Mouse (Mus musculus): Measurements from ENCODE around the gene Gm4869. TPM values are rescaled to one million over a fixed set of nuclear protein-coding genes. Genes with fewer than 3 reads are reported as not detected.

Gm4869 gene
- total RNA-seq, 2 experiments from 2014 or later: not detected

- no peak for DNase-seq
Observed at GRCm38 (mm10) chr5:140538111-140538683, 92.8 kb downstream of the Gm4869 start.

- DNase-seq: peak; percentile 69 to 76
Observed at GRCm38 (mm10) chr5:140540106-140540505, 94.7 kb downstream of the Gm4869 start.

DNA sequence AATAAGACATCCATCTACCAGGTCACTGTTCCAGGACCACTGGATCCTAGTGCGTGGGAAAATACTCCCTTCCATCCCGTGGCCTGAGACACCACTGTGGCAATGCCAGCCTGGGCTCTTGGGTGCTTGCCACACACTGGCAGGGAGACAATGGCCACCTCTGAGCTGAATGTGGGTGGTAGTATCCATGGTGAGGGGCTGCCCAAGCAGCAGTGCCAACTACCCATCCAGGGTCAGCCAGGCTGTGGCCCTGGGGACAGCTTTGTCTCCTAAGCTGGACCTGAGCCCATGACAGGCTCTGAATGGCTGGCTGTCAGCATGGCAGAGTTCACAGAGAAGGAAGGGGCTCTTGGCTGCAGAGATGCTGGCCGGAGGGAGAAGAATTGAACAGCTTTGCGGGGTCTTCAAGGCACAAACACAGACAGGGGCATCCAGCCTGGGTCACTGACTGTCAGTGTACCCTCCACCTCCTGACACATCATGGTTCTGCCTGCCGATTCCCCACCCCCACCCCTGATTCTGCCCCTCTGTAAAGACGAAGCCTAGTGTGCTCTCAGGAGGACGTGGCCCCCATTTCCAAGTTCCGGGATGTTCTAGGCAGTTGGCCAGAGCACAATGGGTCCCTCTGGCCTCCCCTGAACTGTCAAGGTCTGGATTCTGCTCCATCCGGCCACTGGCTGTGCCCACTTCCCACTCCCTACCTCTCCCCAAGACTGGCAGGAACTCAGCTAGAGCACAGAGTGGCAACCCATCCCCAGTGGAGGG, 97.5 kb downstream of the Gm4869 start:
- DNase-seq: peak; percentile 78 to 82

Small RNA genes lying within 50 kb of the gene (microRNA-seq; reads per million reads assigned to microRNA genes)
- 0.63 to 1.5 reads per million in 2 experiments for gene Mir7038

Other genes with a start within 250 kb of the Gm4869 start
- gene Mad1l1, start 124.1 kb upstream of the Gm4869 start, total RNA-seq (2021): 10 to 100 TPM; 15.2 to 16.3 TPM
- gene Nudt1, start 124.0 kb upstream of the Gm4869 start, total RNA-seq (2021): 1 to 10 TPM; 4.0 to 5.6 TPM
- 1 to 10 TPM; 9.6 to 9.9 TPM for gene Mrm2, start 113.7 kb upstream of the Gm4869 start, total RNA-seq (2021)
- 10 to 100 TPM; 11.4 to 11.6 TPM for gene Snx8, start 56.4 kb upstream of the Gm4869 start, total RNA-seq (2021)
- gene Eif3b, start 26.3 kb upstream of the Gm4869 start, total RNA-seq (2021): 10 to 100 TPM; 89.9 to 95.7 TPM
- gene Chst12, start 59.9 kb downstream of the Gm4869 start, total RNA-seq (2021): 10 to 100 TPM; 18.9 to 19.2 TPM
- under 1 TPM in 1 of 2 experiments, not detected in 1; 0.62 TPM for gene Grifin, start 119.4 kb downstream of the Gm4869 start, total RNA-seq (2021)
- 10 to 100 TPM; 20.3 to 30.8 TPM for gene Lfng, start 161.7 kb downstream of the Gm4869 start, total RNA-seq (2021)
- gene Ttyh3, start 203.4 kb downstream of the Gm4869 start, total RNA-seq (2021): 100 to 1,000 TPM; 191 to 221 TPM